In genomic region chr9:114498218-114498617, GRCm38 (mm10) we compare ENCODE assay signal across 8 mouse cellular contexts. TPM values are rescaled to one million over a fixed set of nuclear protein-coding genes. Genes with fewer than 3 reads are reported as not detected.
DNase-seq lines count a peak whose midpoint lies in the region; ATAC-seq and TF ChIP-seq lines count a peak whose summit lies in the region.

No protein-coding gene starts in this region.

- DNase-seq in midbrain, embryonic 11.5 days (ENCODE audit: low spot score, missing footprints), result peak; percentile 98
- DNase-seq in embryo, embryonic 11 days, result peak; percentile 94
- peak; percentile 8 to 59 for DNase-seq in heart, adult 9 months (ENCODE audit: low spot score in 2 of 2)
- DNase-seq in neural tube, embryonic 10.5 days (ENCODE audit: extremely low spot score, low spot score), result peak; percentile 93
- DNase-seq in stomach, postnatal 0 days (ENCODE audit: low spot score), result peak; percentile 92

- H3K36me3 ChIP-seq in midbrain, embryonic 11.5 days (ENCODE audit: control insufficient read depth, insufficient read depth, low read length), result no peaks in the 10 kb centered on the region
- H3K36me3 ChIP-seq in midbrain, embryonic 15.5 days (replicated peaks), result no peaks in the 10 kb centered on the region
- no peaks in the 10 kb centered on the region for H3K36me3 ChIP-seq in kidney, embryonic 14.5 days (ENCODE audit: control insufficient read depth, insufficient read depth, low read length)
- H3K36me3 ChIP-seq in limb, embryonic 15.5 days, result no peaks in the 10 kb centered on the region
- no peaks in the 10 kb centered on the region for H3K36me3 ChIP-seq in stomach, postnatal 0 days (ENCODE audit: control insufficient read depth, insufficient read depth, low read length)

- H3K4me1 ChIP-seq in midbrain, embryonic 11.5 days (ENCODE audit: control insufficient read depth, insufficient read depth, low read length), result no peaks in the 10 kb centered on the region
- H3K4me1 ChIP-seq in midbrain, embryonic 15.5 days, result no peaks in the 10 kb centered on the region
- H3K4me1 ChIP-seq in kidney, embryonic 14.5 days (ENCODE audit: control insufficient read depth, insufficient read depth, low read length), result no peaks in the 10 kb centered on the region
- peaks cover 8% of the 10 kb centered on the region; the same call in 1 of the 2 replicates for H3K4me1 ChIP-seq in limb, embryonic 15.5 days
- H3K4me1 ChIP-seq in stomach, postnatal 0 days (replicated peaks; ENCODE audit: control insufficient read depth, insufficient read depth), result no peaks in the 10 kb centered on the region

- no peak overlapping the region for H3K4me3 ChIP-seq in midbrain, embryonic 11.5 days (ENCODE audit: low read depth, low read length)
- no peak overlapping the region for H3K4me3 ChIP-seq in midbrain, embryonic 15.5 days
- H3K4me3 ChIP-seq in kidney, embryonic 14.5 days (ENCODE audit: low read length), result no peak overlapping the region
- H3K4me3 ChIP-seq in limb, embryonic 15.5 days, result no peak overlapping the region
- no peak overlapping the region for H3K4me3 ChIP-seq in stomach, postnatal 0 days (ENCODE audit: low read depth, low read length)

- H3K27ac ChIP-seq in midbrain, embryonic 11.5 days (ENCODE audit: low read depth, low read length), result no peak overlapping the region
- no peak overlapping the region for H3K27ac ChIP-seq in midbrain, embryonic 15.5 days
- no peak overlapping the region for H3K27ac ChIP-seq in kidney, embryonic 14.5 days (ENCODE audit: low read depth, low read length)
- no peak overlapping the region for H3K27ac ChIP-seq in limb, embryonic 15.5 days
- H3K27ac ChIP-seq in stomach, postnatal 0 days (replicated peaks), result no peak overlapping the region

- peak; percentile 79 for ATAC-seq in midbrain, embryonic 11.5 days (ENCODE audit: low FRiP score)
- no peak for ATAC-seq in midbrain, embryonic 15.5 days (replicated peaks)
- ATAC-seq in kidney, embryonic 14.5 days (ENCODE audit: low FRiP score, low TSS enrichment), result peak; percentile 84
- ATAC-seq in limb, embryonic 15.5 days (ENCODE audit: insufficient number of reproducible peaks, low FRiP score, low TSS enrichment, low read depth), result no peak
- peak; percentile 59 for ATAC-seq in stomach, postnatal 0 days (ENCODE audit: low FRiP score, low TSS enrichment)

- no peak for TF ChIP-seq EP300 in stomach, postnatal 0 days (optimal IDR thresholded peaks at IDR 0.05)

- peak; percentile 94 for TF ChIP-seq CTCF in stomach, postnatal 0 days (IDR thresholded peaks at IDR 0.05; ENCODE audit: low read depth)

- no peak overlapping the region for H3K4me2 ChIP-seq in midbrain, embryonic 11.5 days
- no peak overlapping the region; the same call in 1 of the 2 replicates for H3K4me2 ChIP-seq in midbrain, embryonic 15.5 days
- no peak overlapping the region; the same call in 1 of the 2 replicates for H3K4me2 ChIP-seq in kidney, embryonic 14.5 days (replicated peaks; ENCODE audit: low read depth, low read length)
- peak overlapping the region; percentile 34 for H3K4me2 ChIP-seq in limb, embryonic 15.5 days
- no peak overlapping the region for H3K4me2 ChIP-seq in stomach, postnatal 0 days (replicated peaks; ENCODE audit: low read depth)

- H3K27me3 ChIP-seq in midbrain, embryonic 11.5 days (ENCODE audit: control insufficient read depth, insufficient read depth, low read length), result no peaks in the 10 kb centered on the region; the same call in 1 of the 2 replicates
- H3K27me3 ChIP-seq in midbrain, embryonic 15.5 days (replicated peaks), result 0 out of 2 replicates have a peak, but pooled peaks cover 4% of the 10 kb centered on the region
- no peaks in the 10 kb centered on the region for H3K27me3 ChIP-seq in kidney, embryonic 14.5 days (ENCODE audit: control insufficient read depth, insufficient read depth, low read length)
- H3K27me3 ChIP-seq in limb, embryonic 15.5 days, result no peaks in the 10 kb centered on the region
- no peaks in the 10 kb centered on the region for H3K27me3 ChIP-seq in stomach, postnatal 0 days (ENCODE audit: control insufficient read depth, insufficient read depth, low read length)

- no peak overlapping the region for H3K9ac ChIP-seq in midbrain, embryonic 11.5 days (ENCODE audit: low read length)
- H3K9ac ChIP-seq in midbrain, embryonic 15.5 days, result no peak overlapping the region
- no peak overlapping the region for H3K9ac ChIP-seq in kidney, embryonic 14.5 days (ENCODE audit: low read depth, low read length)
- H3K9ac ChIP-seq in limb, embryonic 15.5 days, result no peak overlapping the region
- no peak overlapping the region for H3K9ac ChIP-seq in stomach, postnatal 0 days (ENCODE audit: low read length)

- WGBS in midbrain, embryonic 11.5 days, result 8% methylated on average over 11 of the region's 11 CpGs
- 9% methylated on average over 11 of the region's 11 CpGs for WGBS in midbrain, embryonic 15.5 days
- WGBS in kidney, embryonic 14.5 days, result 5% methylated on average over 11 of the region's 11 CpGs
- WGBS in limb, embryonic 15.5 days, result 5% methylated on average over 11 of the region's 11 CpGs
- WGBS in stomach, postnatal 0 days, result 9% methylated on average over 11 of the region's 11 CpGs

- no peaks in the 10 kb centered on the region for H3K9me3 ChIP-seq in midbrain, embryonic 11.5 days (ENCODE audit: control insufficient read depth, low read length)
- no peaks in the 10 kb centered on the region for H3K9me3 ChIP-seq in midbrain, embryonic 15.5 days
- no peaks in the 10 kb centered on the region for H3K9me3 ChIP-seq in kidney, embryonic 14.5 days (ENCODE audit: control insufficient read depth, low read length)
- no peaks in the 10 kb centered on the region for H3K9me3 ChIP-seq in limb, embryonic 15.5 days
- H3K9me3 ChIP-seq in stomach, postnatal 0 days (ENCODE audit: control insufficient read depth, low read length), result no peaks in the 10 kb centered on the region

RNA-seq across cellular contexts. Expression of gene Ccr4, which starts 6.5 kb away (rescaled TPM):
- polyA plus RNA-seq in midbrain, embryonic 11.5 days (2014; fragmentation: Nextera tagmentation; extraction: Ambion mirVana), result not detected in 2 replicates
- not detected in 2 replicates for polyA plus RNA-seq in midbrain, embryonic 15.5 days (2015; fragmentation: Nextera tagmentation; extraction: Ambion mirVana)
- polyA plus RNA-seq in kidney, embryonic 14.5 days (2014; fragmentation: Nextera tagmentation; extraction: Ambion mirVana), result 0.68 and 0.94 TPM in 2 replicates
- polyA plus RNA-seq in limb, embryonic 15.5 days (2015; fragmentation: Nextera tagmentation; extraction: Ambion mirVana), result 4.5 and 5.7 TPM in 2 replicates
- polyA plus RNA-seq in stomach, postnatal 0 days (2015; fragmentation: Nextera tagmentation; extraction: Ambion mirVana), result not detected in 2 replicates

RNA-seq across cellular contexts. Expression of gene C130032M10Rik, which starts 17.3 kb away (rescaled TPM):
- not detected in 2 replicates for polyA plus RNA-seq in midbrain, embryonic 11.5 days (2014; fragmentation: Nextera tagmentation; extraction: Ambion mirVana)
- polyA plus RNA-seq in midbrain, embryonic 15.5 days (2015; fragmentation: Nextera tagmentation; extraction: Ambion mirVana), result not detected in 2 replicates
- 0.31 and 0.47 TPM in 2 replicates for polyA plus RNA-seq in kidney, embryonic 14.5 days (2014; fragmentation: Nextera tagmentation; extraction: Ambion mirVana)
- polyA plus RNA-seq in limb, embryonic 15.5 days (2015; fragmentation: Nextera tagmentation; extraction: Ambion mirVana), result 5.5 and 6.6 TPM in 2 replicates
- not detected in 2 replicates for polyA plus RNA-seq in stomach, postnatal 0 days (2015; fragmentation: Nextera tagmentation; extraction: Ambion mirVana)

Comparison
In these comparisons a context has a peak if more than half of its experiments do, and no peak if none do; other contexts are left out.
1. ATAC-seq: peak in midbrain, embryonic 11.5 days (single experiment), kidney, embryonic 14.5 days (single experiment) and stomach, postnatal 0 days (single experiment); none in midbrain, embryonic 15.5 days (single experiment) and limb, embryonic 15.5 days (single experiment).
2. DNase-seq: peak in every context shown above with its lines; median percentile 98 in midbrain, embryonic 11.5 days; 94 in embryo, embryonic 11 days; 93 in neural tube, embryonic 10.5 days; 92 in stomach, postnatal 0 days; 34 in heart, adult 9 months.